Mouse (Mus musculus): ENCODE measurements at regions not wholly inside any gene's neighbourhood (a gene's known extent, or its start where the extent isn't known, plus 50 kb on each side); places are given as distances from the start of the nearest gene placed in this dataset.
A peak's percentile ranks its signal among the peaks of the same experiment; 100 is the strongest.

DNA sequence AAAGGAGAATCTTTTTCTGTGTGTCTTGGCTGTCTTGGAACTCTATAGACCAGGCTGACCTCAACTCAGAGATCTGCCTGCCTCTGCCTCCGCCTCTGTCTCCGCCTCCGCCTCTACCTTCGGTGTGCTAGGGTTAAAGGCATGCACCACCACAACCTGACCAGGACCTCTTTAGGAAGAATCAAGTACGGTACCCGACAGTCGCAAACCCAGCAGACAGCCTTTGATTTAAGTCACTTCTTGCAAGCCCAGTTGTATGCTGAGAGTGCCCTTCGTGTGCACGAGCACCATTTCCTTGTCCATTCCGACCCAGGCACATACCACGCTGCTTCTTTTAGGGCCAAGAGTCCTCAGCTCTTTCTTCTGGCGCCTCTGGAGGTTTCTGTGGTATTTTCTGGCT is 105.0 kb upstream of the Six3 start:
- no peak for DNase-seq (ENCODE audit: low spot score)

DNA sequence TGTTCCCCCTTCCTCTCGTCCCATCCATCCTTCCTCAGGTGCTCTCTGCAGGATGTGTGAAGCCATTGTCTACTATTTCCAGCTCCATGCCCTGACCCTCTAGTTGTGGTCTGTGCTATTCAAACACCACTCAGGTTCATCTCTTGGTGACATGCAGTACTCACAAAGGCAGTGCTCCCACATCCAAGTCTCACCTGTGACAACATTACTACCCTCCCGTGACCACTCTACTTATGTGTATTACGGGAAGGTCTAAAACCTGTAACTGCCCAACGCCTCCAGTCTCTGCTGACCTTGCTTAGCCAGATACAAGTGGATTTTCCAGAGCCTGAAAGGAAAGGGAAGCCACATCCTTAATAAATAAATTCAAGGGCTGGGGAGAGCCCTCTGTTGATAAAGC is 100.4 kb upstream of the Six3 start:
- DNase-seq (ENCODE audit: low spot score) = no peak

DNA sequence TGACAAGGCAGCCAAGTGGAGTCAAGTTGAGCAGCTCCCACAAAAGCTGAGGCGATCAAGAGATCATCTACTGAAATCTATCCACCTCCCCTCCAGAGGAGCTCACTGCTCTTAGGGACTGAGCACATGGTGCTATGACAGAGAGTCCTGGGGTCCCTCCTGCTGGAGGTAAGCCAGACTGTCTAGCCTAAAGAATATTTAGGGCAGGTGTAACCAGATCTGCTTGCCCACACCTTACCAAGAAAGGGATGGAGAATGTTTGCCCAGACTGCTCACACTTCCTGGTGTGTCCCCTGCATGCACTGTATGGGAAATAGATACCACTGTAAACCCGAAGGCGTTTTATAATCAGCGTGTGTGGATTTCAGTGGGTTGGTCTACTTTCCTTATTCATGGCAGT is 99.5 kb upstream of the Six3 start:
- DNase-seq (ENCODE audit: low spot score) = no peak

DNA sequence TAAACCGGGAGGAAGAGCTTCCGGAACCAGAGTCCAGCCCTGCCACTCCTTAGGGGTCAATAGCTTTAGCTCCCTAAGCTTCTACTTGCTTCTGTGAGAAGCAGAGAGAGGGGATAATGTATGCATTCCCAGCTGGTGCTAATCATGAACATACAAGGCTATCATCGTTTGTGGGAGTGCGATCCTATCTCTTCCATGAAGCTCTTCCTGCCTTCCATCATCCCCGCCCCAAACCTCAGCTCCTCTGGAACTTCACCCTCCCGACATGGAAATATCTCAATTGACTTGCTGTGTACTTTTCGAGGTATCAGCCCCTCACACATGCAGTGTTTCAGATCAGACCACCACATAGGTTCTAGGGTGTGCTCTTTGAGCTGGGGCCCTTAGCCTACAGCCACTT is 99.0 kb upstream of the Six3 start:
- no peak for DNase-seq (ENCODE audit: low spot score)

DNA sequence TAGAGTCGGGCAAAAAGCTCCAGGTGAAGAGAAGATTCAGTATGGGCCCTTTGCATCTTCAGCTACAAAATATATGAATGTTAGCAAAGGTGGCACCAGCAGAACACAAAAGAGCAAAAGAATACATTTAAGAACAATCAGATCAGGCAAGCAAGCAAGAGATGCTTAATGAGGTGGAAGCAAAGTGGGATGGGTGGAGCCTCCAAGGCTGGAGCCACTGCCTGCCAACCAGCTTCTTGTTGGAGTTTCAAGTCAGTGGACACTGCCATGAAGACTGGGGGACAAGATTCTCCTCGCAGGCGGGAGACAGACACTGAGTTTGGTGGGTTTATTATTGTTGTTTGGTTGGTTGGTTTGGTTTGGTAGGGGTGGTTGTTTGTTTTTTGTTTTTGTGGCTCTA is 96.1 kb upstream of the Six3 start:
- DNase-seq (ENCODE audit: low spot score) = no peak

DNA sequence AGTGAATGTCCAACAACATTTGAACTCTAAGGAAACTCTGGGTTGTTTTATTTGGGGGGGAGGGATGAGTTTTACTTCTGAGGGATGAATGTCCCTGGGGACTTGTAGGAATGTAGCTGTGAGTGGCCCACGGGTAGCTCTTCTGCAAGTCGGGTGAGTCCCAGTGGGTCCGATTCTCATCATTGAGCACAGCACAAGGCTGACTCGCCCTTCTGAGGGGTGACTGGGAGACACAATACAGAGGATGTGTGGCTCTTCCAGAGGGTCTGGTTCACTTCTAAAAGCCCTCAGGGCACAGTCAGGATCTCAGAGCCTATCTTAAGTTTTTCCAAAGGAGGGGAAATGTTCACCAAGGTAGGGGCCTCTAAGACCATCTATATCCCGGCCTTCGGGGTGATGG is 94.9 kb upstream of the Six3 start:
- DNase-seq (ENCODE audit: low spot score) = no peak

DNA sequence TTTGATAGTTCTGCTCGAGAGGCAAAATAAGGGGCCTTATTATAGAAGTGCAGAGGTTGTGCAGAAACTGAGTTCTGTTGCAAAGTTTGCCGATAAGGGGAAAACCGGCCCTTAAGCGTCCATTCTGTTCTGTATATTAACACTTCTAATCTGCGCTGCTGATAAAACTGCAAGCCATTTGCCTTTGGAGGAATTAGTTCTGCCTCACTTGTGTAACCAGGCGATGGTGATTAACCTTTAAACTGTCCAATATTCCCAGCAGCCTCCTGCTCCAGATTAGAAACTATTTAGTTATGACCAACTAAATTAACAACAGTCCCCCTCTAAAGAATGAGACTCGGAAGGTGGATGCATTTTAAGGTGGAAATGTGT is 86.1 kb upstream of the Six3 start:
- no peak for DNase-seq (ENCODE audit: low spot score)

DNA sequence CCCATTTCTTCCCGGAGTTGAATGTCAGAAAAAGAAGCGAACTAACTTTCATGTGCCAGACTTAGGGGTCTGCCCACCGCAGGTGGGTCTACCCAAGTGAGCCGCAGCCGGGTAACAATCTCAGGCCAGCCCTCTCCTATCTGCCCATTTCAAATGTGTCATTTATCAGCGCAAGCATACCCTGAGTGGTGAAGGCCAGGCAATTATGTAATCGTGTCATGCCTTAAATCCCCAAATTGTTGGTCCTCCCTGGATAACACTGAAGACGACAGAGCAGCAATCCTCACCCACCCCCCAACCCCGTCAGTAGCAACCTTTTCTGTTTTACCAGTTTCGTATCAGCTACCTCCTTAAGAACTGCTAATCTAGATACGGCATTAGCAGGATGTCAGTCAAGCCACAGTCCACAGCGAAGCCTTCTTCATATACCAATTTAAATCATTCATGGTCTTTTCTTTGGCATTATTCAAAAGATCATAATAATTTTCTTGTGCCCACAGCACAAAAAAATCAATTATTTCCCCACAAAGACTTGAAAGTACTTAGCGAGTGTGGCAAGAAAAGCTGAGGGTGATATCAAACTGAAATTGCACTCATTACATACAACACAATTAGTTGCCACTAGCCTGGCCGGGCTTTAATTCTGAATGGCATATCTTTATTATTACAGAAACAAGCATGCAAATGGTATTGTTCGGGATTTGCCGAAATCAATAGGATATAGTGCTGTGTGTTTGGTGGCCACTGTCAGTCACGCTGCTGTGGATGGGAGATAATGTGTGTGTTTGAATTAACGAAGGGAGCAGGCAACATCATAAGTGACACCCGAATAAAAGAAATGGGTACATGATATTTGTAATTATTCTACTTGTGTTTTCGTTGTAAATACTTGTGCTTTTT is 85.1 kb upstream of the Six3 start:
- no peak for DNase-seq (ENCODE audit: low spot score)

DNA sequence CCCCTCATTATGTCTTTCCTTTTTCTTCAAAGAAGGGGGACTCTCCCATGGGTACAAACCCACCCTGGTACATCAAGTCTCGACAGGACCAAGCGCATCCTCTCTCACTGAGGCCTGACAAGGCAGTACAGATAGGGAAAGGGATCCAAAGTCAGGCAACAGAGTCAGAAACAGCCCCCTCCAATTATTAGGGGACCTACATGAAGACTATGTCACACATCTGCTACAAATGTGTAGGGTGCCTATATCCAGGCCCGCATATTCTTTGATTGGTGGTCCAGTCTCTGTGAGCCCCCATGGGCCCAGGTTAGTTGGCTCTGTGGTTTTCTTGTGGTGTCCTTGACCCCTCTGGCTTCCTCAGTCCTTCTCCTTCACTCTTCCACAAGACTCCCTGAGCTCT is 77.1 kb upstream of the Six3 start:
- no peak for DNase-seq (ENCODE audit: low spot score)

DNA sequence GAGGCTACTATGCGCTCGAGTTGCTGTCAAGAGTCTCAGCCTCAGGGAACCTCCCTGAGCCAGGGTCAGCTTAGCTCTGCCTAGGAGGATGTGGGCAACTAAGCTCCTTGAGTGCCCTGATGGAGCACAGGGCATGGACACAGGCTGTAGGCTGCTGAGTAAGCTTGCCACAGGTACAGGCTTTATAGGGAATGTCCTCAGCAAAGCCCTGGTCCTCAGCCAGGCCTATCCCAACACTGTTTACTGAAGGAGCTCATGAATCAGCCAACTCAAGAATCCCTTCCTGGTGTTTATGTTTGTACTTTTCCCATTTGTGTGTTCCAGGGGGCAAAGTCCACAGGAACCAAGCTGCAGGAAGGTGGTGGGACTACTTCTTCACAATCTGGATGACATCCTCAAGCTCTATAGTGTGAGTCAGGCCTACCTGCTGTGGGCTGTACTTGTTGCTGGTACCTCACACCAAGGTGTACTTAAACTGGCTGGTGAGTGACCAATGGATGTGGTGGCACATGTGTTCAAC is 72.1 kb upstream of the Six3 start:
- no peak for DNase-seq (ENCODE audit: low spot score)

DNA sequence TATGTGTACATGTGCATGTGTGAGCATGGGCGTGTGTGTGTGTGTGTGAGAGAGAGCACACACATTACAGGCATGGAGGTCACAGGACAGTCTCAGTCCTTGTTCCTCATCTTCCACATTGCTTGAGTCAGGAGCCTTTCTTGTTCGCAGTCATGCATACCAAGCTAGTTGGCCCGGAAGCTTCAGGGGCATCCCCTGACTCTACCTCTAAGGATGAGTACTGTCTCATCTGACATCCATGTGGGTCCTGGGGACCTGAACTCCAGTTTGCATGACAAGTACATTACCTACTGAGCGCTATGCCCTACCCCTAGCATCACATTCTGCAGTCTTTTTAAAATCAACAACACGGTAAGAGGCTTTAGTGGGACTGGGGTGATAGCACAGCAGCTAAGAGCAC is 65.3 kb upstream of the Six3 start:
- DNase-seq (ENCODE audit: low spot score) = no peak

DNA sequence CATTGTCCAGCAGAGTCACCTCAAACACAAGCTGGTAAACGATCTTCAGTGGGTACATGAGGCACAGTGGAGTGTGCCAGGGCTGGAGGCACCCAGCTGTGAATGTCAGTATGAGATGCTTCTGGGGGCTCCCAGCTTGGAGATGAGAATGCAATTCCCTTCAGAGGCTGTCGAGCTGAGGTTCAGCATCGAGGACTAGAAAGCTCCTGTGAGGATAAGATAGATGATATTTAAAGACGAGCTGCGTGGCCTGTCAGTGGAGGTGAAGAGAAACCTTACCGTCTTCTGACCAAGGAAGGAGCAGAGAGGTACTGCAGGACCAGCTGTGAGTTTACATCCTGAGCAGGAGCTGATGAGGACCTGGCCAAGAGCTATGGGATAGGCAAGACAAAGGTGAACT is 52.4 kb upstream of the Six3 start:
- peak; percentile 2 for DNase-seq (ENCODE audit: low spot score)

DNA sequence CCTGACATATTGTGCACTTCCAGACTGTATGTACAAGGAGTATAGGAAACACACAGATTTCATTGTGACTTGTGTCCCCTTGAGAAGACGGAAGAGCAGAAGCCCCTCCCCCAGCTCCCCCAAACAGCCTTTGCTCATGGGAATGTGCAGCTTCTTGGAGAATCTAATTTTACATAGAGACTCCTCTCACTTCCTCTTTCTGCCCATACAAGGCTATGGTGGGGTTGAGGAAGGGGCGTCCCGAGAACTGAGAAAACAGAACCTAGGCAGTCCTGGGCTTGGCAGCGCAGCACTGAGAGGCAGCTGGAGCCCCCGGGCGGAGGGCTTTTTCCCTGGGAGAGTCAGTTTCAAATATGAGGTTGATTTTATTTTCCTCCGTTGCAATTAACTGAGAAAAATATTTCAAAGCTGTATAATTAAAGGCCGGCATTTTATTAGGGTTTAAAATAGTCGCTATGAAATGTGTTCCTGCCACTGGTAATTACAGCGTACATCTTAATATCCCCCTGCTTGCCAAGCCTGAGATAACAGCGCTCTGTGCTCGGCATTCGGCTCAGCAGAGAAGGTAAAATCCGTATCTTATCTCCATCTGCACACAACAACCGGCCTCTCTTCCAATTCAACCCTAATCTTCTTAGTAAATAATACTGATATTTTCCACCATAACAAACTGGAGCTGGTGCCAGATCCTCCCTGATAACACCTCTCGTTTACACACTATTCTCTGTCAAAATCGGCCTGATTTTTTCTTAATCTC is 50.7 kb upstream of the Six3 start:
- peak; percentile 2 for DNase-seq (ENCODE audit: low spot score)

DNA sequence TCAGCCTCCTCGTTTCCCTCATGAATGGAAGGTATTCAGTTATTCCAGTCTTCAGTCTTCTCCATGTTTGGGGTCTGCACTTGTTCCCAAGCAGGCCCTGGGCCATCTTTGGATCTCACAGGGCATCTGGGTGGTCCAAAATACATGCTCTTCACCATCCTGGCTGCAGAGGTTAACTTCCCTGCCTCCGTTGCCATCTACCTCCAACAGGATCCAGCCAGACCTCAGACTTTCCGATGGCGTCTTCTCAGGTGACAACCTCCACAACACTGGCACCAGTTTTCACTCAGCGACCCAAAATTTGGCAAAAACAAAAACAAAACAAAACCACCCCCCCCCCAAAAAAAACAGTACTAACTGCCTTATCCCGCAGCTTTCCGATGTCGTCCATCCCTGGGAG is 50.0 kb upstream of the Six3 start:
- no peak for DNase-seq (ENCODE audit: low spot score)
